Comparison of ENCODE assay signal across 1 mouse cellular context in the genomic region with DNA sequence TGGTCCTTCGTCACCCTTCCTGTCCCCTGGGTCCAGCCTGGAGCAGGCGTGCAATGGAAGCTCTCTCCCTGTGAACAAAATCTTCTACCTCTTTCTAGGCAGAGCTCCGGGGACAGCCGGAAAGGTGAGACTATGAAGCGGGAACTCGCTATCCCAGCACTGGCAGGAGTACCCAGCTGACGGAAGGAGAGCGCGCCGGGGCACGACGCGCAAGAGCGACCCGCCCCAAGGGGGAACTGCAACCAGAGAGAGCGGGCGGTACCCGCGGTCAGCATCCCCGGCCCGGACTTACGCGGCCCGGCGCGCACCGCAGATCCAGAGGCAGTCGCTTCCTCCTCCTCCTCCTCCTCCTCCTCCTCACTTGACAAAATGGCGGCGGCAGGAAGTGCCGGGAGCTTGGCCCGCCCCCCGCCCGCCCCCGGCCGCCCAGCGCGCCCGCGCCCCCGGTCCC.
TF ChIP-seq lines count a peak whose summit lies in the region.

No protein-coding gene starts in this region.

TF ChIP-seq in CH12.LX, 34 proteins besides CTCF, POLR2A, EP300 and RAD21 (continued from another document):
- peak; percentile 85; the same call in 1 of the 2 replicates for TF ChIP-seq SIN3A (IDR thresholded peaks at IDR 0.05; ENCODE audit: low read length)
- TF ChIP-seq HCFC1 (IDR thresholded peaks at IDR 0.05; ENCODE audit: low read depth, low read length), result 0 out of 2 replicates have a peak, but pooled peaks have one; percentile 28
- no peak for TF ChIP-seq MYC (IDR thresholded peaks at IDR 0.05; ENCODE audit: low read depth, low read length)
